Mouse (Mus musculus) brain, embryonic 18.5 days (tissue): ENCODE measurements around the gene Gm20479.

Source experiments
- DNase-seq: peaks from one replicate; pipeline ENCODE4 v3.0.0-alpha.2; 2012; ENCODE audit warnings: low read depth, low spot score

Gene Gm20479

DNA sequence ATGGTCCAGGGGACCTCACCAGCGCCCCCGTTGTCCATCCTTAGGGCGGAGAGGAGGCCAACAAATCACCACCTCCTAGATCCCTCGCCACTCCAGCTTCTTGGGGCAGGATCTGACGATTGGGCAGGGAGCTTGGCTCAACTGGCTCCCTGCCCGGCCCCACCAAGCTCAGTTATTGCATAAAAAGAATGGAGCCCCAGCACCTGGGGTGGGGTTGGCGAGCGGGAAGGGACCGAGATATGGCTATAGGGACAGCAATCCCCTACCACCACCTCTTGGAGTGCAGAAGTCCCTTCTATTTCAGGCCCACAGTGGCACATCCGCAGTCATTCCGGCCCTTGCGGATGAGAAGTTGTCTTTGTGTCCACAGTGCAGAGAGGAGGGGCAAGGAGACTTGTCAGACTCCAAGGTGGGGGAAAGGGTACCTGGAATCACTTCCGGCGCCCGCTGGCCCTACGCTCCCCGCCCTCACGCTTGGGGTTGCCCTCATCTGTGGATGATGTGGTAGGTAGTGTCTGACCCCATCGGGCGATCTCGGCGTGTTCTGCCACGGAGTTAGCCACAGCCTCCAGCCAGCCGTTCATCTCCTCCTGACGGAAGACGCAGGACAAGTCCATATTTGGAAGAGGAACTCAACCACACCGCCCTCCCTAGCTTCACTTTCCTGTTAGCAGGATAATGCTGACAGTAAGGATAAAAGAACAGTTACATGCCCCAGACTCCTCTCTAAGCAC lies at the start of gene Gm20479:
Gene Gm20479, minus strand, starts transcription at position 559 of the 734 bp plus-strand sequence.
- DNase-seq: no peak

DNA sequence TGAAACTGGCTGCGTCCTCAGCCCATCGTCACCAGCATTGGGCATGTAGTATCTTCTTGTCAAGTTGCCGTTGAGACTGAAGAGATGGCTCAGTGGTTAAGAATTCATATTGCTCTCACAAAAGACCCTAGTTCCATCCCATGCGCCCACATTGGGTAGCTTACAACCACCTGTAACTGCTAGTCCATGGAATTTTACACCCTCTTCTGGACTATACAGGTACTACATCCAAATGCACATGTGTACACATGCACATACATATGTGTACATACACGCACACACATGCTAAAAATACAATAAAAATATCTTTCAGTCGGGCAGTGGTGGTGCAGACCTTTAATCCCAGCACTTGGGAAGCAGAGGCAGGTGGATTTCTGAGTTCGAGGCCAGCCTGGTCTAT lies 49.3 kb upstream of the Gm20479 start:
- DNase-seq: no peak

DNA sequence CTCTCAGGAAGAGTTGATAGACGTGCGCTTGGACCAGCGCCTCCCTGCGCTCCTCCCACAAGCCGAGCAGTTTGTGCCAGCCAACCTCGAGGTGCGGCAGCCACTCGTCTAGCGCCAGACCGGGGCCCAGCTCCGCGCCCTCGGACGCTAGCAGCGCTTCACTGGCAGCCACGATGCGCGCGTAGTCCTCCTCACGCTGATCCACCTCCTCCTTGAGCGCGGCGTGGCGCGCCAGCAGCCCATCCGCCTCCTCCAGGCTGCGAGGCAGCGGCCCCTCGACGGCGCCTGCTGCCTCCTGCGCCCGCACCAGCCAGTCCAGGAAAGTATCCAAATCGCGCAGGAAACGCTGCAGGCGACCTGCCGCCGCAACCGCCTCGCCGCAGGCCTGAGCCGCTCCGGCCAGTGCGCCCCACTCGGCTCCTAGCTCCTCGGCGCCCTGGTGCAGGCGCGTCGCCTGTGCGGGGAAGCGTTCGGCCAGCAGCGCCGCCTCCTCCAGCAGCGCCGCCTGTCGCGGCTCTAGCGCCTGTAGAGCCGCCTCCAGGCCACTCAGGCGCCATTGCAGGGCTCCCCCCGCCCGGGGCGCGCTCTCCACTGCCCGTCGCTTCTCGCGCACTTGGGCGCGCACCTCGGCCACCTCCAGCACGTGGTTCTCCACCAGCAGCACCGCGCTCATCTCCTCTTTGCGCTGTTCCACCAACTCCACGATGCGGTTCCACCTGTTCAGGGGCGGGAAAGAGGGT lies 47.2 kb upstream of the Gm20479 start:
- no peak for DNase-seq

DNA sequence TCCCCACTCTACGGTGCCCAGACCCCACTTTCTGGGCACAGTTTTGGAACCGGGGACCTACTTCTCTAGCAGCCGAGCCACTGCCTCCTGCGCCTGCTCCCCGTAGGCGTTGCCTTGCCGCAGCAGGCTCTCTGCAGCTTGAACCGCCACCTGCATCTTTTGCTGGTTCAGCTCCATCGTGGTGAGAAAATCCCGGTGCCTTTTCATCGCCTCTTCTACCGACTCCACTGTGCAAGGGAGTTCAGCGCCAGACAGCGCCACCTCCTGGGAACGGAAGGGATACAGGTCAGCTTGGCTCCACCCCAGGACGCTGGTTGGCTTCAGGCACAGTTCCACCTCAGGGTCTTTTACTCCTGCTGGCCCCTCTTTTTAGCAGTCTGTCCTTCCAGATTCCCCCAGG lies 45.5 kb upstream of the Gm20479 start:
- no peak for DNase-seq

DNA sequence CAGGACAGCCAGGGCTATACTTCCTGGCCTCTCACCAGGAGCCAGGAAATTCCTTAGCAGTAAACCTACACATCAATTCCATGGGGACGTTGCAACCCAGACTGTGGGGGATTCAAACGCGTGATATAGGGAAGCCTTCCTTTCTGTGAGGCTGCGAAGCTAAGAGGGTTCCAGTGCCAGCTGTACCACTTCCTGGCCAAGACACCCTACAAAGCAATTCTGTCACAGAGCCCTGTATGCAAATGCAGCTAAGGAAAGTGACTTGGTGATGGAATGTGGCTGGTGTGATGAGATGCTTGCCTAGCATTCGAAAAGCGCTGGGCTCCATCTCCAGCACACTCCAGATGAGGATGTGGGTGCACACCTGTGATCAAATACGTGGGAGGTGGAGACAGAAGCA lies 43.3 kb upstream of the Gm20479 start:
- no peak for DNase-seq

DNA sequence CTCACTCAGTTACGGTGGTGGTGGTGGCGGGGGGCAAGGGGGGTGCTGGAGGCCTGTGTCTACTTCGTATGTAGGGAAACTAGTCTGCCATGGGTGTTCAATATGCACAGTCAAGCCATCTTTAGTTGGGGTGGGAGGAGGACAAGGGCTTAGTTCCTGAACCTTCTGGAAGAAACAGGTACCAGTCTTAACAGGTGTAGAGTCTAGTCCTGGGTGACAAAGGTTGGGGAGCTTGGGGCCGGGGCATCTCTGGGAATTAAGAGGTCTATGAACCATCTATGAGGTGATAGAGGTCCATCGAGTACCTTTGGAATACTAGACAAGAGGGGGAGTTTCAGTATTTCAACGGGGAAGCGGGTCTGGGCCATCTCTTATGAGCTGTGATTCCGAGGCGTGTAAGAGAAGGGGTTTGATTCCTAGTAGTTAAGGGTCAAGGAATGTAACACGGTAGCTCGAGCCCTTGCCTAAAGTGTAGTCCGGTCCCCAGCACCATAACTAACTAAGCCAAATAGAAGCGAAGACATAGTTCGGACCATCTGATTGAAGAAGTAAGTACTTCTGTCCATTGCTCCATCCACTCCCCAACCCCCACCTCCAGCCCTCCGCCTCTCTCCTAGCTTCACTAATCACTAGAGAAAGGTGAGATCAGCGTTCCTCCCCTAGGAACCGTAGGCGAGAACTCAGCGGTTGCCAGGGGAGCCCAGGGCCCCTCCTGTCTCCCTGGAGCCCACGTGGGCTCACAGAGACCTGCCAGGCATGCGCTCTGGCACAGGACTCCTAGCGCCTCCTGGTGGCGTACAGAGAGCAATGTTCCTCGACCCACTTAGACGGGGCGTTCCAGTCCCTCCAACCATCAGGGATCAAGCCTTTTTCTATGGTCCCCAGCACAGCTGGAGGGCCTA lies 40.1 kb upstream of the Gm20479 start:
- no peak for DNase-seq

DNA sequence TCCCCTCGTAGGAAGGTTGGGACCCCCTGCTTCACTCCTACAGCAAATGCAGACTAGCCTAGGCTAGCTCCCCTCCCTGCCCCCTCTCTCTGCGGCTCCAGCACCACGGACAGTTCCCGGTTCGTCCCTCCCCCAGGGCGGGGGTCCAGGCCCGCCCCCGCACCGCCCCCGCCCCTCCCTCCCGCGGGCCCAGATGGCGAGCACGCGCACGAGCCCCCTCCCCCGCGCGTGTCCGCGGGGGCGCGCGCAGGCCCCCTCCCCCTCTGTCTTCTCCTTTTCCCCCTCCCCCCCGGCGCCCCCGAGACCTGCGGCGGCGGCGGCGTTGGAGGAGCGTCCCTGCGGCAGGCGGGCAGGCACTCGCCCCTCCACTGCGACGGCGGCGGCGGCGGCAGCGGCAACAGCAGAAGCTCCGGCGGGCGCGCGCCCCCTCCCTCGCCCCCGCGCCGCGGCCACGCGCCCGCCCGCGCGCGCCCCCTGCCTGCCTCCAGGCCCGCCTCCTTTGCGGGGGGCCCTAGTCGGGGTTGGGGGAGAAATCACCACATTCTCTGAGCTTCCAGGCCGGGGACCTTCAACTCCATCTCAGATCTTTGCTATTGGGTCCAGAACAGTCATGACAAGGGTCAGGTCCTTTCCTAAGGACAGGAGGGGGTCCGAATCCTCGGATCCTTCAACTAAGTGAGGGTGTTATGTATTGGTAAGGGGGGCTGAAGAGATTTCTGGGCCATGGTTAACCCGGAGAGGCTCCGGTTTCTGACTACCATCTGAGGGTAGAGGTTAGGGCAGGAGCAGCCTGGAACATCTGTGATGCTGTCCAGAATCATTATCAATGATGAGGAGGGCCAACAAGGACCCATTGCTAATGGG lies 39.2 kb upstream of the Gm20479 start:
- DNase-seq: no peak

DNA sequence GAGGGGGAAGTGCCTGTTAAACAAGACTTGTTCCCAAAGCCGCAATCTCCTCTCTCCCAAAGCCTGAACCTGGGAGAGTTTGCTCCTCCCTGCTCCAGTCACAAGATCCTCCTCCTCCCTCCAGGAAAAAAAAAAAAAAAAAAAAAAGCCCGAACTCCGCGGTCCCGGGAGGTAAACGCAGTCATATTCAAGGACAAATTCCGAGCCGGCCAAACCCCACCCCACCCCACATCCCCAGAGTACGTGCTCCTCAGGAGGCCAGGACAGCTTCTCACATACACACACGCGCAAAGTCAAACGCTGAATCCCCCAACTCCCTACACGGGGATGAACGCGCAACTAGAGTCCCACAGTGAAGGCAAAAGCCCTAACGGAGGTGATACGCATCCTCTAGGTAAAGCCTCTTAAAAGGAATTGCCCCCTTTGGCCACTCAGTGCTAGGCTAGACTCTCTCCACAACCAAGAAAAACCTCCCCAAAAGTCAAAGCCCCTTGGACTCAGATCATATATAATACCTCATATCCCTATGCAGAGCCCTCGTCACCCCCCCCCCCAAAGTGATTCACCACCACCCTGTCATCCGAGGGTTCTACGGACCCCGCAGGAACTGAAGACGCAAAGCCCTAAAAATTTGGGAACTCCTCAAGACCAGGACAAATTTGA lies 38.4 kb upstream of the Gm20479 start:
- DNase-seq: no peak

DNA sequence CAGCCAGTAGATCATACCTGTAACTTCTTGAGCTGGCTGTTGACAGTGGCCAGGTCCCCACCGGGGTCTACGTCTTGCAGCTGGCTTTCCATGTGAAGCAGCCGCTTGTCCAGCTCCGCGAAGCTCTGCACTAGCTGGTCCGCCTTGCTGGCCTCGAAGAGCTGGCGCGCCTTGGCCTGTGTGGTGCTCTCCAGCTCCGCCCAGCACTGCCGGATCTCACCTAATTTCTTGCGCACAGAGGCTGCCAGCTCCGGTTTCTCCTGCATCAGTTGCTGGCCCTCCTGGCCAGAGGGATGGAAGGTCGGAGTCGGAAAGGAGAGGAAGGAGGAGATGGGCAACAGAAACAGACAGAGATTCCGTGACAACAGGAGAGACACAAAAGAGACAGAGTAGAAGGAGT lies 34.2 kb upstream of the Gm20479 start:
- no peak for DNase-seq

DNA sequence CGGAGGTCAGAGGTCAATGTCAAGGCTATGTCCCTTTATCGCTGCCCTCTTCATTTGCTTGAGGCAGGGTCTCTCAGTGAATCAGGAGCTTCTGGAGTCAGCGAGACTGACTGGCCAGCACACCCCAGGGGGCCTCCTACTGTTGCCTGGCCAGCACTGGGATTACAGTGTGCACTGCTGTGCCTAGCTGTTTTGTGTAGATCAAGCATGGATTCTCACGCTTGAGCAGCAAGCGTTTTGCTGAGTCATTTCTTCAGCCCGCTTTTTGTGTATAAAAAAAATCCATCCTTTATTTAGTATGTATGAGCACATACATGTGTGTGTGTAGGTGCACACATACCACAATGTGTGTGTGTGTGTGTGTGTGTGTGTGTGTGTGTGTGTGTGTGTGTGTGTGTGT lies 32.0 kb upstream of the Gm20479 start:
- DNase-seq: no peak

DNA sequence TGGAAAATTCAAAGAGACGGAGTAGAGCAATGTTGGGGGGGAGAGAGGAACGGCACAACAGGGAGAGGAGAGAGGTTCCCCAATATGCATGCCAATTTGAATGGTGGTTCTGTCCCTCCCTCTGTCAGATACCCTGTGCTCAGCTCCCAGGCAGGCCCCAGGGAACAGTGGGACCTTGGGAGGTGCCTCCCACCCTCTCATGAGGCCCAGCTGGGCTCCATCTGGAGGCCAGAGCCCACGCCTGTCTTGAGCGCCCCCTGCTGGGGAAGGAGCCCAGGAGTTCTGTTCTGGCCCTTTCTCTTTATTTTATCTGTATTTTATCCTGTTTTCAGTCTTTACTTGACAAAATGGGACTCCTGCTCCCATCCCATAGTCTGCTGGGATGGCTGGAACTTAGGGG lies 27.5 kb upstream of the Gm20479 start:
- no peak for DNase-seq

DNA sequence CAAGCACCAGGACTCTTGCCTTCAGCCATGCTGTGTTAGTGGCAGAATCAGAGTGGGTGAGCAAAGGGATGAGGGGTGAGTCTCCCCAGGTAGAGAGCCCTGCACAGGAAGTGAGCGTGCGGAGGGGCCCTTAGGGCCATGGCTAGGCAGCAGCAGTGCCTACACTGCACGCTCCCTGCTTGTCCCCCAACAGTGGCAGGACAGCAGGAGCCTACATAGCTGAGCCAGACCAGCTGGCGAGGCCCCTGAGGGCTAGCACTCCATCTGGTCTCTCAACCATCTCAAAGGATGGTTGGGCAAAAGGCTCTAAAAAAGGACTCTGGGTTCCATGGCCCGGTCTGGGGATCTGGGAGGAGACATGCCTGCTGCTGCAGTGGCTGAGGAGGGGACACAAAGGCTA lies 26.9 kb upstream of the Gm20479 start:
- DNase-seq: no peak

DNA sequence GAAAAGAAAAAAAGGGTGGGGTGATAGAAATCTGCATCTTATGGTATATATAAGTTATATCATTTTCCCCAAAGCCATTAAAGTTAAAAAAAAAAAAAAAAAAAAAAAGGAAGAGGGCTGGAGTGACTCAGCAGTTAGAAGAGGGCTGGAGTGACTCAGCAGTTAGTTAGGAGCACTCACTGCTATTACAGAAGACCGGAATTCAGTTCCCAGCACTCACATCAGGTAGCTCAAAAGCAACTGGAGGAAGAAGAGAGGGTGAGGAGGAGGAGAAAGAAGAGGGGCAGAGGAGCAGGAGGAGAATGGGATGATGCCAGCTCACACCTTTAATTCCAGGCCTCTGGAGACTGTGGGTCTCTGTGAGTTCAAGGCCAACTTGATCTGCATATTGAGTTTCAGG lies 26.0 kb upstream of the Gm20479 start:
- DNase-seq: no peak

DNA sequence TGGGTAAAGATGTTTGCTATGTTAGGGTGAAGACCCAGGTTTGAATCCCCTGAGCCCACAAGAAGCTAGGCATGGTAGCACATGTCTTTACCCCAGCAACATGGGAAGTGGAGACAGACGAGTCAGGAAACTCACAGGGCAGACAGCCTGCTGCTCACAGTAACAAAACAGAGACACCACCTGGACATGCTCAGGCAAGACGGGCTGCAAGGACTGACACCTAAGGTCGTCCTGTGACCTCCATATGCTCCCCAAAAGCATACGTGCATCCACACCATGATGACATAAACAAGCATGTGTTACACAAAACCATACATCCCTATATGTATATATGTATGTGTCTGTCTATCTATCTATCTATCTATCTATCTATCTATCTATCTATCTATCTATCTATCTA lies 24.3 kb upstream of the Gm20479 start:
- DNase-seq: no peak

DNA sequence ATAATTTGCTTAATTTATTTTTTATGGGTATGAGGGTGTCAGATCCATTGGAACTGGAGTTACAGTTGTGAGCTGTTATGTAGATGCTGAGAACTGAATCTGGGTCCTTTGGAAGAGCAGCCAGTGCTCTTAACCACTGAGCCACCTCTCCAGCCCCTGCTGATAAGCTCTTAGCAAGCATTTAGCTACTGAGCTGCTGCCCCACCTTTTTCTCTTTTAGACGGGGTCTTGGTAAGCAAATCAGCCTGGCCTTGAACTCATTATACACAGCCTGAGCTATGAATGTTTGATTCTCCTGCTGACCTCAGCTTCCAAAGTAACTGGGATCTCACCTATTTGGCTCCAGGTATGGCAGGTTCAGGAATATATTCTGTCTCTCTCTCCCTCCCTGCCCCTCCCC lies 23.8 kb upstream of the Gm20479 start:
- DNase-seq: no peak

DNA sequence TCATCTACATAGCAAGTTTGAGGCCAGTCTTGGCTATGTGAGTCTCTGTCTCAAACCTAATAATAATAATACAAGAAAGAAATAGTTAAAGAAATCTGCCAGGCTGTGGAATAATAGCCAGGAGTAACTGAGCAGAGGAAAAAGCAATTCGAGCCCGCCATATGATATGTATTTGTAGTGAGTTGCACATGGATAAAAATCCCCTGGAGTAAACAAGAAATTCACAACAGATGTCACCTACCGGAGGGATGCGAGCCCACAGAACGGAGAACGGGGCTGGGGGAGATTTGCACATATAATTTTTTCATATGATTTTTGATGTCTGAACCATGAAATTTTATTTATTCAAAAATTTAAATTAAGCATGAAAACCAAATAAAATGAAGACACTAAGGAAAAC lies 22.6 kb upstream of the Gm20479 start:
- no peak for DNase-seq

DNA sequence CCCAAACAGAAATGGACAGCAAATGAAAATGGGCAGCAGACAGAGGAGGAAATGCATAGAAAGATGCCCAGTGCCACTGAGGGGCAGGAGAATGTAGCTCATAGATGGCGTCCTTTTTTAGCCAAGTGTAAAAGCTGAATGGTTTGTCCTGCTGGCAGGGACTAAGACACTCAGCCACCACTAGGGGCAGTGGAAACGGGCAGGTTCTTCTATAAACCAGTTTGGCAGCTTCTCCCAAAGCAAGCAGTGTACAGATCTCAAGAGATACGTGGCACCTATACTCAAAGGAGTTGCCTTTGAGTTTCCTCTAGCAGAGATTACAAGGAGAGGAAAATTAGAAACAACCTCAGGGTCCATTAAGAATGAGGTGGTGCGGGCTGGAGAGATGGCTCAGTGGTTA lies 21.2 kb upstream of the Gm20479 start:
- DNase-seq: no peak

DNA sequence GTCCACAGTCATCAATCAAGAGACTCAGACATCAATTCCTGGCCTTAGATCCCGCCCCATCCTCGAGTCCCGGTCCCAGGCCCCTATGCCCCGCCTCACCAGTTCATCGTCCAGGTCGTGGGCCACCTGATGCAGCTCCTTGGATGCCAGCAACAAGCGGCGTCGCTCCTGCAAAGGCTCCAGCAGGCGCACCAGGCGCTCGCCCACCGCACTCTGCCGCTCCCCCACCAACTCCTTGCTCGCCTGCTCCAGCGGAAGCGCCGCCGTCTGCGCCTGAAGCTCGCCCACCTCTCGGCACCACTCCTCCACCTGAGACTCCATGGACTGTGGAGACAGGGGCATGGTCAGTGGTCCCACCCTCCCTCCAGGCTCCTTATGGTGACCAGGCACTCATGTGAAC lies 18.1 kb upstream of the Gm20479 start:
- DNase-seq: no peak

DNA sequence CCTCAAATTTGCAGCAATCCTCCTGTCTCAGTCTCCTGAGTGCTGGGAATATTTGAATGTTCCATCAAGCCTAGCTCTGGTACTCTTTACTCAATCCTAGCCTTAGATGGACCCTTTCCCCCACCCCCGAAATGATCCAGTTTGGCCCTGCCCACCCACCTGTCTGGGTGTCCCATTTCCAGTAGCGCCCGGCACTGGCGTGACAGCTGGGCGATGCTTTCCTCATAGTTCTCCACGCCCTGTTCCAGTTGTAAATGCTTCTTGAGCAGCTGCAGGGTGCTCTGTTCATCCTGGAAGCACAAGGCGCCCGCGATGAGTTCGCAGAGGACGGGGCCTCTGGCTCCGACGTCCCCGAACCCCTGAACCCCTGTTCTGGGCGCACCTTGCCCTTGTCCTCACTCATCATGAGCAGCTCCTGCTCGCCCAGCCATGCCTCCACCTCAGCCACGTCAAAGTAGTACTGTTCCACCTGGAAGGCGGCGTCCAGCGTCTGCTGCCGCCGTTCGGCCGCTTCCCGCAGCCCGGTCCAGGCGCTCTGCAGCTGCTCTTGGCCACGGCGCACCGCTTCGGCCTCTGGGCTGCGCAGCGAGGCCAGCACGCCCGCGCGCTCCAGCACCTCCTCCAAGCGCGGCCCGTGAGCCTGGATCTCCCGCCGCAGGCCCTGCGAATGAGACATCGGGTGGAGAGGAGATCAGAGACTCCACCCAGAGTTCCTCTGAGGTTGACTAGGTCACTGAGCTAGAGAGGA lies 14.7 kb upstream of the Gm20479 start:
- DNase-seq: no peak

DNA sequence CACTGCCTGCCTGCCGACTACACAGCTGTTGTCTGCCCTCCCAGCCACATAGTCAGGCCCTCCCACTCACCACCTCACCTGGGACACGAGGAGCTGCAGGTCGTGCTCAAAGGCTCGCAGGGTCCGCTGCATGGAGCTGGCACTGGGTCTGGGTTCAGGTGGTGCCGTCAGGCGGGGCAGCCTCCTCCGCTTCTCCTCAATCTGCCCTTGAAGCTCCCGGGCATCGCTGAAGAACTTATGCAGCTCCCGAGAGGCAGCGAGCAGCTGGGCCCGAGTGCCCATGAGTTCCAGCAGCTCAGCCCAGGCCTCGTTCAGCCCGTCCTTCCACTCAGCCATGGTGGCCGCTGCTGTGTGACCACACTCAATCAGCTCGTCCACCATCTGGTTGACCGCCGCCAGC lies 11.9 kb upstream of the Gm20479 start:
- no peak for DNase-seq
